Comparison of ENCODE assay signal across 10 mouse cellular contexts in genomic region chr6:113661353-113662241, GRCm38 (mm10). TPM values are rescaled to one million over a fixed set of nuclear protein-coding genes. Genes with fewer than 3 reads are reported as not detected.
DNase-seq lines count a peak whose midpoint lies in the region; ATAC-seq lines count a peak whose summit lies in the region.
"Had no signal": no experiment of that assay in that cellular context is flagged by ENCODE, and none has a peak within 500 bp of the region (broad histone marks: within the 10 kb centered on the region; RNA-seq: fewer than 3 reads in every experiment).

No protein-coding gene starts in this region.

- H3K36me3 ChIP-seq in heart, embryonic 15.5 days = no peaks in the 10 kb centered on the region
- peaks cover 4% of the 10 kb centered on the region; the same call in 1 of the 2 replicates for H3K36me3 ChIP-seq in liver, embryonic 13.5 days
- no peaks in the 10 kb centered on the region for H3K36me3 ChIP-seq in forebrain, embryonic 15.5 days
- H3K36me3 ChIP-seq: embryonic facial prominence, embryonic 13.5 days; lung, embryonic 15.5 days had no signal

- peak overlapping the region; percentile 3; the same call in 1 of the 2 replicates for H3K27ac ChIP-seq in heart, embryonic 15.5 days
- no peak overlapping the region; the same call in 1 of the 2 replicates for H3K27ac ChIP-seq in liver, embryonic 13.5 days
- no peak overlapping the region for H3K27ac ChIP-seq in forebrain, embryonic 15.5 days (replicated peaks)
- H3K27ac ChIP-seq: embryonic facial prominence, embryonic 13.5 days; lung, embryonic 15.5 days had no signal

- H3K4me3 ChIP-seq in heart, embryonic 15.5 days = no peak overlapping the region
- no peak overlapping the region for H3K4me3 ChIP-seq in liver, embryonic 13.5 days (replicated peaks)
- no peak overlapping the region for H3K4me3 ChIP-seq in forebrain, embryonic 15.5 days
- H3K4me3 ChIP-seq: embryonic facial prominence, embryonic 13.5 days; lung, embryonic 15.5 days had no signal

- no peak overlapping the region for H3K9ac ChIP-seq in heart, embryonic 15.5 days
- no peak overlapping the region for H3K9ac ChIP-seq in liver, embryonic 13.5 days
- H3K9ac ChIP-seq in forebrain, embryonic 15.5 days (replicated peaks) = no peak overlapping the region
- H3K9ac ChIP-seq: embryonic facial prominence, embryonic 13.5 days; lung, embryonic 15.5 days had no signal

- no peak for ATAC-seq in heart, embryonic 15.5 days (replicated peaks; ENCODE audit: insufficient number of reproducible peaks, insufficient read depth, low FRiP score, low read depth)
- ATAC-seq in liver, embryonic 13.5 days (ENCODE audit: low read depth) = peak; percentile 35; the same call in 1 of the 2 replicates
- no peak for ATAC-seq in frontal cortex, adult (ENCODE audit: low TSS enrichment)
- no peak for ATAC-seq in forebrain, embryonic 15.5 days (replicated peaks)

- peaks cover 32% of the 10 kb centered on the region for H3K4me1 ChIP-seq in heart, embryonic 15.5 days (replicated peaks)
- peaks cover 35% of the 10 kb centered on the region for H3K4me1 ChIP-seq in liver, embryonic 13.5 days (replicated peaks)
- H3K4me1 ChIP-seq in forebrain, embryonic 15.5 days = no peaks in the 10 kb centered on the region

- H3K9me3 ChIP-seq in heart, embryonic 15.5 days (replicated peaks) = no peaks in the 10 kb centered on the region
- H3K9me3 ChIP-seq in liver, embryonic 13.5 days (replicated peaks) = peaks cover 4% of the 10 kb centered on the region
- H3K9me3 ChIP-seq in forebrain, embryonic 15.5 days = no peaks in the 10 kb centered on the region
- H3K9me3 ChIP-seq: lung, embryonic 15.5 days had no signal

- peak; percentile 40 for DNase-seq in ovary, postnatal 36 days (ENCODE audit: low spot score)
- DNase-seq in ovary, postnatal 10 days (ENCODE audit: low spot score) = no peak
- peak; percentile 84 for DNase-seq in adrenal gland, adult 2 months
- no peak for DNase-seq in liver, embryonic 13.5 days
- DNase-seq in spleen, postnatal 10 days (ENCODE audit: low spot score in 2 of 2) = peak; percentile 36 to 64

- 54% methylated on average over 12 of the region's 12 CpGs for WGBS in heart, embryonic 15.5 days
- WGBS in liver, embryonic 13.5 days (ENCODE audit: insufficient replicate concordance) = 48% methylated on average over 12 of the region's 12 CpGs
- WGBS in forebrain, embryonic 15.5 days = 66% methylated on average over 12 of the region's 12 CpGs

- no peaks in the 10 kb centered on the region for H3K27me3 ChIP-seq in heart, embryonic 15.5 days
- no peaks in the 10 kb centered on the region for H3K27me3 ChIP-seq in liver, embryonic 13.5 days
- no peaks in the 10 kb centered on the region for H3K27me3 ChIP-seq in forebrain, embryonic 15.5 days
- H3K27me3 ChIP-seq: embryonic facial prominence, embryonic 13.5 days; lung, embryonic 15.5 days had no signal

- no peak overlapping the region for H3K4me2 ChIP-seq in heart, embryonic 15.5 days
- H3K4me2 ChIP-seq in liver, embryonic 13.5 days = no peak overlapping the region
- no peak overlapping the region for H3K4me2 ChIP-seq in forebrain, embryonic 15.5 days (replicated peaks)
- H3K4me2 ChIP-seq: embryonic facial prominence, embryonic 13.5 days; lung, embryonic 15.5 days had no signal

RNA-seq across cellular contexts. Expression of gene Irak2, which starts 23.3 kb away (rescaled TPM):
- 10 to 100 TPM; 22.4 to 23.6 TPM for total RNA-seq in adrenal gland, adult 2 months (2021)
- polyA plus RNA-seq in adrenal gland, adult 2 months (2012; rRNA removed) = 17.4 and 20.0 TPM in 2 replicates
- polyA plus RNA-seq in heart, embryonic 15.5 days (2015; fragmentation: Nextera tagmentation; extraction: Ambion mirVana) = 4.7 and 5.6 TPM in 2 replicates
- polyA plus RNA-seq in liver, embryonic 13.5 days (2015; fragmentation: Nextera tagmentation; extraction: Ambion mirVana) = 12.1 and 14.9 TPM in 2 replicates
- 1.3 and 1.5 TPM in 2 replicates for polyA plus RNA-seq in forebrain, embryonic 15.5 days (2015; fragmentation: Nextera tagmentation; extraction: Ambion mirVana)

RNA-seq across cellular contexts. Expression of gene Tatdn2, which starts 35.3 kb away (rescaled TPM):
- total RNA-seq in adrenal gland, adult 2 months (2021) = 10 to 100 TPM; 44.7 to 56.3 TPM
- polyA plus RNA-seq in adrenal gland, adult 2 months (2012; rRNA removed) = 16.3 and 19.0 TPM in 2 replicates
- 0.77 and 0.85 TPM in 2 replicates for polyA plus RNA-seq in heart, embryonic 15.5 days (2015; fragmentation: Nextera tagmentation; extraction: Ambion mirVana)
- 0.94 and 1.0 TPM in 2 replicates for polyA plus RNA-seq in liver, embryonic 13.5 days (2015; fragmentation: Nextera tagmentation; extraction: Ambion mirVana)
- polyA plus RNA-seq in forebrain, embryonic 15.5 days (2015; fragmentation: Nextera tagmentation; extraction: Ambion mirVana) = 0.78 and 1.3 TPM in 2 replicates

RNA-seq across cellular contexts. Expression of gene Vhl, which starts 37.8 kb away (rescaled TPM):
- total RNA-seq in adrenal gland, adult 2 months (2021) = 10 to 100 TPM; 22.5 to 26.3 TPM
- polyA plus RNA-seq in adrenal gland, adult 2 months (2012; rRNA removed) = 16.8 and 21.4 TPM in 2 replicates
- polyA plus RNA-seq in heart, embryonic 15.5 days (2015; fragmentation: Nextera tagmentation; extraction: Ambion mirVana) = 25.6 and 31.0 TPM in 2 replicates
- 7.8 and 9.4 TPM in 2 replicates for polyA plus RNA-seq in liver, embryonic 13.5 days (2015; fragmentation: Nextera tagmentation; extraction: Ambion mirVana)
- polyA plus RNA-seq in forebrain, embryonic 15.5 days (2015; fragmentation: Nextera tagmentation; extraction: Ambion mirVana) = 79.6 and 83.6 TPM in 2 replicates

RNA-seq across cellular contexts. Expression of gene Brk1, which starts 57.0 kb away (rescaled TPM):
- 100 to 1,000 TPM; 181 to 201 TPM for total RNA-seq in adrenal gland, adult 2 months (2021)
- 113 and 167 TPM in 2 replicates for polyA plus RNA-seq in adrenal gland, adult 2 months (2012; rRNA removed)
- polyA plus RNA-seq in heart, embryonic 15.5 days (2015; fragmentation: Nextera tagmentation; extraction: Ambion mirVana) = 159 and 162 TPM in 2 replicates
- 101 and 104 TPM in 2 replicates for polyA plus RNA-seq in liver, embryonic 13.5 days (2015; fragmentation: Nextera tagmentation; extraction: Ambion mirVana)
- 239 and 240 TPM in 2 replicates for polyA plus RNA-seq in forebrain, embryonic 15.5 days (2015; fragmentation: Nextera tagmentation; extraction: Ambion mirVana)

RNA-seq across cellular contexts. Expression of gene Ghrl, which starts 58.1 kb away (rescaled TPM):
- not detected for total RNA-seq in adrenal gland, adult 2 months (2021)
- polyA plus RNA-seq in adrenal gland, adult 2 months (2012; rRNA removed) = 0.35 TPM in 1 of 2 replicates, not detected in the other
- polyA plus RNA-seq in heart, embryonic 15.5 days (2015; fragmentation: Nextera tagmentation; extraction: Ambion mirVana) = 0.30 TPM in 1 of 2 replicates, not detected in the other
- not detected in 2 replicates for polyA plus RNA-seq in liver, embryonic 13.5 days (2015; fragmentation: Nextera tagmentation; extraction: Ambion mirVana)
- polyA plus RNA-seq in forebrain, embryonic 15.5 days (2015; fragmentation: Nextera tagmentation; extraction: Ambion mirVana) = 0.41 and 0.59 TPM in 2 replicates
- polyA plus RNA-seq: lung, embryonic 15.5 days had no signal

Comparison
In these comparisons a context has a peak if more than half of its experiments do, and no peak if none do; other contexts are left out.
1. DNase-seq: peak in ovary, postnatal 36 days (single experiment), adrenal gland, adult 2 months (single experiment) and spleen, postnatal 10 days (2 of 2); none in ovary, postnatal 10 days (single experiment) and liver, embryonic 13.5 days (single experiment).